Mouse (Mus musculus) kidney, adult 2 months (tissue): ENCODE measurements around the gene Zbtb5. TPM values are rescaled to one million over a fixed set of nuclear protein-coding genes. Genes with fewer than 3 reads are reported as not detected.

ENCODE experiments used
- DNase-seq: peaks from one replicate; pipeline ENCODE4 v3.0.0; 2021
- H3K27ac ChIP-seq: fragments of 200-500 bp; 2 replicates; pipeline ENCODE4 v1.5.1; 2012; ENCODE audit warnings: low read depth, low read length, control low read depth, inconsistent platforms; ENCODE audit not compliant: insufficient read depth
- H3K27me3 ChIP-seq: fragments of 200-500 bp; replicated peaks from 2 replicates; pipeline ENCODE4 v1.6.1; 2012; ENCODE audit warnings: mild to moderate bottlenecking, moderate library complexity, low read length, inconsistent platforms; ENCODE audit not compliant: control insufficient read depth, insufficient read depth
- H3K36me3 ChIP-seq: fragments of 200-500 bp; 2 replicates; pipeline ENCODE4 v1.6.1; 2012; ENCODE audit warnings: mild to moderate bottlenecking, moderate library complexity, low read length, inconsistent platforms; ENCODE audit not compliant: control insufficient read depth, insufficient read depth
- H3K4me1 ChIP-seq: fragments of 200-500 bp; 2 replicates; pipeline ENCODE4 v1.6.1; 2011; ENCODE audit warnings: low read length; ENCODE audit not compliant: control insufficient read depth, insufficient read depth
- H3K4me3 ChIP-seq: fragments of 200-500 bp; 2 replicates; pipeline ENCODE4 v1.5.1; 2011; ENCODE audit warnings: mild to moderate bottlenecking, low read depth, low read length, control low read depth; ENCODE audit not compliant: insufficient read depth
- CTCF ChIP-seq: fragments of 200-500 bp; conservative IDR thresholded peaks from 2 replicates; pipeline ENCODE4 v1.5.1; 2011; ENCODE audit warnings: low read depth, mild to moderate bottlenecking, control low read depth, low read length, moderate library complexity, mixed read lengths; ENCODE audit not compliant: insufficient read depth, insufficient read length
- POLR2A ChIP-seq: fragments of 200-500 bp; IDR thresholded peaks from one replicate; pipeline ENCODE4 v1.6.1; 2011; ENCODE audit warnings: low read depth, low read length, control low read depth
- WGBS: fragments of 180-500 bp; shearing (Covaris S2); methylation state at CpG from one replicate; pipeline ENCODE4 v1.1.7; 2018; 5-methylcytosine and 5-hydroxymethylcytosine counted together
- polyA plus RNA-seq: library from polyadenylated mRNA; depleted of rRNA; stranded (reverse); fragments of >200 nt; gene quantifications from 2 replicates; pipeline ENCODE4 v1.2.3, GENCODE M21; 2012

Gene Zbtb5
- polyA plus RNA-seq, 1 experiment = 11.8 TPM

DNA sequence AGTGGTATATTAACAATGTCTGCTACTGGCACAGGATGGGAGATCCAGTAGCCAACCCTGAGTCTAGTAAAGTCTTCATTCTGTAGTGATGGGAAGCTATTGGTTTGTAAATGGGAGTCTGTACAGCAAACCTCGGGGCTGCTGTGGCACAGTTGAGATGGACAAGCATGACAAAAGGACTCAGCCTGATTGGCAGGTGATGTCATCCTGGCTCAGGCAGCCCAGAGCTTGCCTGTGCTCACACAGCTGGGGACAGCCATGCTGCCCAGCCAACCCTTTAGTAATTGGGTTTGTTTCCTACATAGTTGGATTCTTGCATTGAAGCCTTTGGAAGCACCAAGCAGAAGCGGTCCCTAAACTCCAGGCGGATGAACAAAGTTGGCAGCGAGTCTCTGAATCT is 14.2 kb upstream of the Zbtb5 start:
- no peak overlapping the region for H3K4me3 ChIP-seq
- WGBS = 95% methylated on average over 4 of the region's 4 CpGs
- H3K4me1 ChIP-seq = no peaks in the 10 kb centered on the region
- no peak overlapping the region for H3K27ac ChIP-seq
- TF ChIP-seq CTCF = no peak
- no peak for TF ChIP-seq POLR2A
- H3K27me3 ChIP-seq = no peaks in the 10 kb centered on the region
- H3K36me3 ChIP-seq = no peaks in the 10 kb centered on the region
- no peak for DNase-seq

DNA sequence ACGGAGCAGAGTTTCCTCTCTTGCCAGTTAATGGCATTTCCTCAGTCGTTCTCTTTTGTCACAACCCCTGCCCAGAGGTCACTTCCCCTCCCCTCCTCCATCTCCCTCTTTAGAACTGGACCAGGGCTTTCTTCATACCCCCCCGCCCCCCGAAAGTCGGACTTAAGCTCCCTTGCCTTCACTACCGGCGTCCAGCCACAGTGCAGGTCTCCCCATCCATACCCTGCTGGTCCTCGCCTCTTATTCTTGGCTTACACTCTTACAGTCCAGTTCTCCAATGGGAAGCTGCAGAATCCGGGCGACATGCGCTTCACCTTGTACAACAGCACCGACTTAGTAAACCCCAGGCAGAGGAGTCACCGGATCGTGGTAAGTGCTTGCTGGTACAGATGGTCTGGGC is 6.8 kb upstream of the Zbtb5 start:
- 1% methylated on average over 14 of the region's 14 CpGs for WGBS
- no peaks in the 10 kb centered on the region for H3K36me3 ChIP-seq
- no peak for DNase-seq
- TF ChIP-seq CTCF = no peak
- no peak for TF ChIP-seq POLR2A
- no peaks in the 10 kb centered on the region for H3K27me3 ChIP-seq
- H3K4me3 ChIP-seq = peak overlapping the region; percentile 88
- H3K4me1 ChIP-seq = peaks cover 7% of the 10 kb centered on the region; the same call in 1 of the 2 replicates
- no peak overlapping the region for H3K27ac ChIP-seq

DNA sequence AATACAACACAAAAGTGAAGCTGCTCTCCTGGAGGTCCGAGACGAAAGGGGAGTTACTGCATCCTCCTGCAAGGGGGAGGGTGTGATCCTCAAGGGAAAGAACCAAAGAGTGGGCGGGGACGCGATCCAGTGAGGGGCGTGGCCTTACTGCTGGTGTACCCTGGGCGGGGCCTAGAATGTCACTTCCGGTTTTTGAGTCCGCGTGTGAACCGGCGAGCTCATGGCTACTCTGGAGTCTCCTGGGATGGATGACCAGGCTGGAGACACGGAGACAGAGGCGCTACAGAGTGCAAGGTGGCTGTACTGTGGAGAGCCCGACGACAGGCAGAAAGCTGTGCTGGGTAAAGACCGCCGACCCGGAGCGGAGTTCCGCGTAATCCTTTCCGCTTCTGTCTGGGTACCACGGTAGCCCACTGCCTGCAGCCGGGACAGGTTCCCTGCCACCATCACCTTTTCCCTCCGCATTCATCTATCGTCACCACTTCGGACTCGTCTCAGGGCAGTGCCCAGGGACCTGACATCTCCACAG is 6.3 kb upstream of the Zbtb5 start, which contains the start of gene Polr1e:
TSS of gene Polr1e (plus strand) at position 132 of the 529 bp plus-strand sequence.
- Histone ChIP-seq H3K27ac (no peak within 1 kb of the TSS), H3K4me3 (peak within 1 kb of the TSS; percentile 88), H3K4me1 (peaks cover 8% of the 10 kb centered on the region; the same call in 1 of the 2 replicates), H3K27me3 (no peaks in the 10 kb centered on the region), H3K36me3 (no peaks in the 10 kb centered on the region)
- TF ChIP-seq CTCF (no peak), POLR2A (no peak)
- peak; percentile 98 for DNase-seq
- WGBS = under 1% methylated on average over 29 of the region's 29 CpGs

DNA sequence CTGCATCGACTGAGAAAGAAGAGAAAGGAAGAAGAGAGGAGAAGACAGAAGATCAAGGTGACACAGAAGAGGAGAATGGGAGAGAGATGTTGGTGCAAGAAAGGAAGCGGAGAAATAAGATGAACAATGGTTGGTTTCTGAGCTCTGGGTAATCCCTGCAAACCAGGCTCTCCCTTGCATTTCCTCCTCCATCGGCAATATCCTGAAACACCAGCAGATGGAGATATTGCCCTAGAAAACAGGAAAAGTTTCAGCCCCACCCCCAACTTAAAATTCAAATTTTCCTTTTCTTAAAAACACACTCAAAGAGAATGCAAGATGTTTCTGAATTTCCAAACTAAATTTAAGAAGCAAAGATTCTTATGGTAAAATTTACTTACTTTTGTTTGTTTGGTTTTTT is 3.4 kb upstream of the Zbtb5 start:
- TF ChIP-seq CTCF = peak; percentile 66
- no peak for TF ChIP-seq POLR2A
- 11% methylated on average over 3 of the region's 3 CpGs for WGBS
- H3K27ac ChIP-seq = no peak overlapping the region
- peaks cover 9% of the 10 kb centered on the region; the same call in 1 of the 2 replicates for H3K4me1 ChIP-seq
- H3K36me3 ChIP-seq = no peaks in the 10 kb centered on the region
- H3K27me3 ChIP-seq = no peaks in the 10 kb centered on the region
- DNase-seq = peak; percentile 78
- H3K4me3 ChIP-seq = no peak overlapping the region

DNA sequence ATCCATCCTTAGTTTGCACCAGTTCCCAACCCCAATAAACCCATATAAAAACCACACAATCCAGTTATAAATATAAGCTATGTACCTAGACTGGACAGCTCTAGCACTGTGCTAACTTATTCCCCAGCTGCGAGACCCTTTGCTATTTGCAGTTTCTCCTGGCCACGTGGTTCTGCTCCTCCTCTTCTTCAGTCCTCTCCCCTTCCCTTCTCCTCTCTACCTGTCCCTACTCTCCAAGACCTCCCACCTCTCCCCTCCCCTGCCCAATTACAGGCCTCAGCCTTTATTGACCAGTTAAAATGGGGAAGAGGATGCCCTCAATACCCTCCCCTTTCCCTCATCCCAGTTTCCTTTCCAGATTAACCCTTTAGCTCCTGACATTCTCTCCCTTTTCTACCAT is 1.3 kb upstream of the Zbtb5 start:
- Histone ChIP-seq H3K27me3 (no peaks in the 10 kb centered on the region), H3K4me1 (peaks cover 9% of the 10 kb centered on the region; the same call in 1 of the 2 replicates), H3K27ac (no peak overlapping the region), H3K4me3 (peak overlapping the region; percentile 86; the same call in 1 of the 2 replicates), H3K36me3 (no peaks in the 10 kb centered on the region)
- WGBS = 3% methylated on average over 2 of the region's 2 CpGs
- TF ChIP-seq POLR2A (no peak), CTCF (no peak)
- no peak for DNase-seq

DNA sequence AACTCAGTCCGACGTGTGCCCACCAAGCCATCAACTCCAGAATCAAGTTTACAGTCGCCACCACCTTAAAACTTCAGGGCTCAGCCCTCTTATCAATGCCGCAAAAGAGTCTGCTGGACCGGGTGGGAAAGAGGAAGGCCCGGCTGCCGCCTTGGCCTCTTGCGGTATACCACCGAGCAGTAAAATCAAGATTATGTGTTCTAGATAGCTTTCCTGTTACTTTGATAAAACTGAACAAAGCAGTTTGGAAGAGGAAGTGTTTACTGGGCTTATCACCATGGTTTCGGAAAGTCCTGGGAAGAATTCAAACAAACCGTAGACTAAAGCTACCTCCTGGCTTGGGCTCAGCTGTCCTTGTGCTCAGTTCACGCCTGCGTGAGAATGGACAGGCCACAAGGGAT is 819 bp upstream of the Zbtb5 start:
- H3K4me3 ChIP-seq = peak overlapping the region; percentile 86
- peak; percentile 27 for DNase-seq
- under 1% methylated on average over 13 of the region's 13 CpGs for WGBS
- TF ChIP-seq POLR2A (no peak), CTCF (no peak)
- H3K4me1 ChIP-seq = peaks cover 7% of the 10 kb centered on the region; the same call in 1 of the 2 replicates
- H3K36me3 ChIP-seq = no peaks in the 10 kb centered on the region
- H3K27me3 ChIP-seq = no peaks in the 10 kb centered on the region
- H3K27ac ChIP-seq = peak overlapping the region; percentile 83

DNA sequence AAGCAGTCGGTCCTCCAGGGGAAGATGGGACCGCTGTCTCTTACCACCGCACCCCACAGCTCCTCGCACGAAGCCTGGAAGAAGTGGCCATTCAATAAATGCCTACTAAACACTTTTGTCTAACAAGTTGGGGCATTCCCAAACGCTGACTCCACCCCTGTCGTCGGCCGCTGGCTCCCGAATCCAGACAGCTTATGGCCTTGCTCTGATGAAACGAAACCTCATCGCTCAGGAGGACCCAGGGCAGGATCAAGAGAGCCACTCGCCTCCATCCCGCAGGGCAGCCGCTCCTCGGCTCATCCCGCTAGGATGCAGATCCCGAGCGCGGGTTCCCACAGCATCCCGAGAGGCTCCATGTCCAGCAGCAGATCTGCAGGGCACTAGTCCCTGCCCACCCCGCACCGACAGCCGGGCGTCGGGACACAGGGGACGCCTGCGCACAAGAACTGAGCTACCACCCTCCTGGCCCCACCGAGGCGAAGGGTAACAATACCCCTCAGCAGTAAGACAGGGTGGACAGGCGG is 569 bp downstream of the Zbtb5 start:
- Histone ChIP-seq H3K4me1 (peaks cover 7% of the 10 kb centered on the region; the same call in 1 of the 2 replicates), H3K4me3 (peak overlapping the region; percentile 96), H3K36me3 (no peaks in the 10 kb centered on the region), H3K27me3 (no peaks in the 10 kb centered on the region), H3K27ac (peak overlapping the region; percentile 96)
- WGBS = under 1% methylated on average over 31 of the region's 31 CpGs
- DNase-seq = peak; percentile 86
- no peak for TF ChIP-seq CTCF
- peak; percentile 15 for TF ChIP-seq POLR2A
